Mouse (Mus musculus): ENCODE data around the gene Cldn10. TPM values are rescaled to one million over a fixed set of nuclear protein-coding genes. Genes with fewer than 3 reads are reported as not detected.

Gene Cldn10
- polyA plus RNA-seq, 1 experiment from 2014 or later: 8.4 TPM

DNA sequence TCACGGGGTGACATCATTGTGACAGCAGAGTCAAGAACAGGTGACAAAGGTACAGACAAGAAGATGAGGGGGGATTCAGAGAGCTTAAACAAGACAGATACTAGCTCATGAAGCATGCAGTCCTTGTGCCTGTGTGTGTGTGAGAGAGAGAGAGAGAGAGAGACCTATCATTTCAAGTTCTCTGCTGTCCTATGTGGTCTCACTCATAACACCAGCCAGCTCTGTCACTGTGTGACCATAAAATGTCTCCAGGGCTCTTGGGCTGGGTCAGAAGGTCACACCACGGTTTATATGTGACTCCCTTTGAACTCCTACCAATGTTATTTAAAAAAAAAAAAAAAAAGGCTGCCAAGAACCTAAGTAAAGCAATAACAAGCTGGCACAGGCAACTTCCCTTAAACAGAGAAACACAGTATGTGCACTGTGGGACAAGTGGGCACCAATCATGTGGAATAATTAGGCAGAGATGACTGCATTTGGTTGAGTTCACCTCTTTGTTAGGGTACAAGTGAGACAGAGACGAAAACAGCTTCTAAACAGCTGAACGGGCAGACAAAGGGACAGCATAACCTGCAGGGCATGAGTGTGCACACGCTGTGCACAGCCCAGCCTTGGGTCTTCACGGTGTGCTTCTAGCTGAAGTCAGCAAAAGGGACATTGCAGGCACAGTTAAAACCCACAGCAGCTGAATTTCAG is 116.3 kb downstream of the Cldn10 start:
- H3K27ac ChIP-seq (replicated peaks): no peak overlapping the region
- no peaks in the 10 kb centered on the region for H3K27me3 ChIP-seq (ENCODE audit: control insufficient read depth, insufficient read depth, low read length)
- no peak overlapping the region for H3K9ac ChIP-seq (ENCODE audit: low read length)
- no peaks in the 10 kb centered on the region for H3K4me1 ChIP-seq (replicated peaks; ENCODE audit: control insufficient read depth, insufficient read depth)
- TF ChIP-seq EP300 (optimal IDR thresholded peaks at IDR 0.05) (no peak), CTCF (IDR thresholded peaks at IDR 0.05; ENCODE audit: low read depth) (no peak)
- ATAC-seq (ENCODE audit: low FRiP score, low TSS enrichment) (no peak), DNase-seq (ENCODE audit: low spot score) (no peak)
- no peaks in the 10 kb centered on the region for H3K9me3 ChIP-seq (ENCODE audit: control insufficient read depth, low read length)
- H3K4me3 ChIP-seq (ENCODE audit: low read depth, low read length): no peak overlapping the region
- WGBS: 63% methylated on average over 6 of the region's 6 CpGs
- no peak overlapping the region for H3K4me2 ChIP-seq (replicated peaks; ENCODE audit: low read depth)
- H3K36me3 ChIP-seq (ENCODE audit: control insufficient read depth, insufficient read depth, low read length): no peaks in the 10 kb centered on the region

DNA sequence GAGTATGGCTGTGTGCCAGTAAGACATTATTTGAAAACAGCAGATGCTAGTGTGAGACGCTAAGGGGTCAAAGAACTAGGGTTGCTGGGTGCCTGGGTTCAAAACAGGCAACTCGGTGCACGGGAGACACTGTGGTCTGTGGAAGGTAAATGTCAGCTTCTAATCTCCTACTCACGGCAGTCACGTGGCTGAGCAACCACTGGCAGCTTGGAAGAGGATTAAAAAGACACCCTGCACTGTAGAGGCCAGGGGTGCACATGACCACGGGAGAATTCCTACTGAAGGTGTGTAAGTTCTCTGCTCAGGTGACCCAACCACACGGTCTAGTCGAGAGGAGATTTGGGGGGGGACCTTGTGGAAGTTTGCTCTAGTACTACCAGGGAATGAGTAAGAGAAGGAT is 119.9 kb downstream of the Cldn10 start:
- Histone ChIP-seq H3K9me3 (ENCODE audit: control insufficient read depth, low read length) (no peaks in the 10 kb centered on the region), H3K4me1 (replicated peaks; ENCODE audit: control insufficient read depth, insufficient read depth) (no peaks in the 10 kb centered on the region), H3K9ac (ENCODE audit: low read length) (no peak overlapping the region), H3K36me3 (ENCODE audit: control insufficient read depth, insufficient read depth, low read length) (no peaks in the 10 kb centered on the region), H3K27me3 (ENCODE audit: control insufficient read depth, insufficient read depth, low read length) (no peaks in the 10 kb centered on the region), H3K4me2 (replicated peaks; ENCODE audit: low read depth) (no peak overlapping the region), H3K4me3 (ENCODE audit: low read depth, low read length) (no peak overlapping the region), H3K27ac (replicated peaks) (no peak overlapping the region)
- DNase-seq (ENCODE audit: low spot score) (no peak), ATAC-seq (ENCODE audit: low FRiP score, low TSS enrichment) (no peak)
- TF ChIP-seq EP300 (optimal IDR thresholded peaks at IDR 0.05) (no peak), CTCF (IDR thresholded peaks at IDR 0.05; ENCODE audit: low read depth) (no peak)
- WGBS: 55% methylated on average over 8 of the region's 8 CpGs

DNA sequence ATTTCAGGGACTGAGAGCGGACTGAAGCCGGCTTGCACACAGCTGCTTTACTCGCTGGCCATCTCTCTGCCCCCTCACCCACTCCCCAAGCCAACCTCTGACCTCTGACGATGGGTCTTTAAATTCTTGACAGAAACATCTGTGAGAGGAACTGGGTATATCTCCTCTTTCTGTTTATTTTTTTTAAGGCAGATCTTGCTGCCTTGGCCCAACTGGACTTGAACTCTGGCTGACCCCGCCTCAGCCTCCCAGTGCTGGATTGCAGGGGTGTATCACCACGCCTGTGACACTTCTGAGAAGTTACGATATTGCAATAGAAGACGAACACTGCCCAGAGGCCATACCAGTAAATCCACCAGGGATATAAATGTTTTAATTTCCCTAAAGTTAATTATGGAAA is 122.2 kb downstream of the Cldn10 start:
- Histone ChIP-seq H3K4me2 (replicated peaks; ENCODE audit: low read depth) (no peak overlapping the region), H3K36me3 (ENCODE audit: control insufficient read depth, insufficient read depth, low read length) (no peaks in the 10 kb centered on the region), H3K4me1 (replicated peaks; ENCODE audit: control insufficient read depth, insufficient read depth) (no peaks in the 10 kb centered on the region), H3K9me3 (ENCODE audit: control insufficient read depth, low read length) (no peaks in the 10 kb centered on the region), H3K27ac (replicated peaks) (0 out of 2 replicates have a peak overlapping the region, but pooled peaks have one; percentile 74), H3K9ac (ENCODE audit: low read length) (no peak overlapping the region), H3K27me3 (ENCODE audit: control insufficient read depth, insufficient read depth, low read length) (no peaks in the 10 kb centered on the region), H3K4me3 (ENCODE audit: low read depth, low read length) (no peak overlapping the region)
- peak; percentile 28; the same call in 1 of the 2 replicates for ATAC-seq (ENCODE audit: low FRiP score, low TSS enrichment)
- 49% methylated on average over 8 of the region's 8 CpGs for WGBS
- DNase-seq (ENCODE audit: low spot score): no peak
- no peak for TF ChIP-seq EP300 (optimal IDR thresholded peaks at IDR 0.05)
- TF ChIP-seq CTCF (IDR thresholded peaks at IDR 0.05; ENCODE audit: low read depth): no peak

DNA sequence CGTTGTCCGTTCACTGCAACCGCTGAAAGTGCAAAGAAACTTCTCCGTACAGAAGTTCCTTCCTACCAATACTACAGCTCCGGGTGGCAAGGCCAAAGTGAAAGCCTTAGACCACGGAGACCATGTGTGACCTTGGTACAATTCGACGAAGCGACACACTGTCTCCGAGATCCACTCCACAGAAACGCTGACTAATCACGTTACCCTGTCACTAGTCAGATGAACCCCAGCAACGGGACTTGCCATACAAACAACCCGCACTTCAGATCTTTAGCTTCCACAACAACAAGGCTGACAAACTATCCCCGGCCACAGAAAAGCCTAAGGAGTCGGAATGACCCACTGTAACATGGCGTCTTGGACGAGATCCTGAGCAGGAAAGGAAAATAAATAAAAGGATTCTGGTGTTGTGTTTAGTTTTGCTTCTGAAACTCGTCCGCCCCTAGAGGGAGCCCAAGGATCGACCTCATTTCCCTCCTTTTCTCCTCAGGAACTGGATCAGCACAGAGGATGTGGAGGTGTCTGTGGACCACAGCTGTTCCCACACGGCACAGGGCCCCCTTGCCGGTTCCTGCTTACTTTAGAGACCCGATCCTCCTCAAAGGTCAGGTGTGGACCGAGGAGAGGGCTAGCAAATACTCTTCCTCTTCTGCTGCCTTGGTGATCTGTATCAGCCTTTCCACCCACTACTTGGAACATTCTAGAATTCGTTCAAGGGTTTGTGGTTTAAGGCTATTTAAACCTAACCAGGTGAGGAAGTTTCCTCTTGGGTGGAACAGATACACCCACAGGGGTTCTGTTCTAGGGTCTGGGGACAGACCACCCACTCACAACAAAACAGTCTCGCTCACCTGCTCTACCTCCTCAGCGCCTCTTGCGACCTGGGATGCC is 122.9 kb downstream of the Cldn10 start:
- Histone ChIP-seq H3K9me3 (ENCODE audit: control insufficient read depth, low read length) (no peaks in the 10 kb centered on the region), H3K27ac (replicated peaks) (peak overlapping the region; percentile 74; the same call in 1 of the 2 replicates), H3K4me1 (replicated peaks; ENCODE audit: control insufficient read depth, insufficient read depth) (no peaks in the 10 kb centered on the region), H3K27me3 (ENCODE audit: control insufficient read depth, insufficient read depth, low read length) (no peaks in the 10 kb centered on the region), H3K36me3 (ENCODE audit: control insufficient read depth, insufficient read depth, low read length) (no peaks in the 10 kb centered on the region), H3K4me3 (ENCODE audit: low read depth, low read length) (no peak overlapping the region; the same call in 1 of the 2 replicates), H3K4me2 (replicated peaks; ENCODE audit: low read depth) (peak overlapping the region; percentile 35; the same call in 1 of the 2 replicates), H3K9ac (ENCODE audit: low read length) (no peak overlapping the region; the same call in 1 of the 2 replicates)
- TF ChIP-seq EP300 (optimal IDR thresholded peaks at IDR 0.05): no peak
- TF ChIP-seq CTCF (IDR thresholded peaks at IDR 0.05; ENCODE audit: low read depth): peak; percentile 87
- WGBS: 50% methylated on average over 29 of the region's 29 CpGs
- peak; percentile 70 for ATAC-seq (ENCODE audit: low FRiP score, low TSS enrichment)
- peak; percentile 81 for DNase-seq (ENCODE audit: low spot score)

DNA sequence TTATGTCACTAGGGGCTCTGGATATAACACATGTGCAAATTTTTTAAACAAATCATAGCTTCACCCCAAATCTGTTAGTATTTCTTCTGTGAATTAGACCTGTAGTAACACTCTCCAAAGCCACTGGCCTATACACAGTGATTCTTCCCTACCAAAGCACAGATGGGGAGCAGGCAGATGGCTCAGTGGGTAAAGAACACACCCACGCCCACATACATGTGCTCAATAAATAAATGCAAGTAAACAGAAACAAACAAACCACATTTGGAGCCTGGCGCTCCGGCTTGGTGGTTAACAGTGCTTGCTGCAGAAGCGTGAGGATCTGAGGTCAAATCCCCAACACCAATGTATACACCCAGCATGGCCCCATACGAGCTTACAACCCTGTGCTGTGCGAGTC is 123.8 kb downstream of the Cldn10 start:
- H3K4me2 ChIP-seq (replicated peaks; ENCODE audit: low read depth): no peak overlapping the region
- 86% methylated on average over 6 of the region's 6 CpGs for WGBS
- no peak overlapping the region for H3K4me3 ChIP-seq (ENCODE audit: low read depth, low read length)
- no peak overlapping the region for H3K27ac ChIP-seq (replicated peaks)
- no peaks in the 10 kb centered on the region for H3K4me1 ChIP-seq (replicated peaks; ENCODE audit: control insufficient read depth, insufficient read depth)
- no peak overlapping the region for H3K9ac ChIP-seq (ENCODE audit: low read length)
- H3K36me3 ChIP-seq (ENCODE audit: control insufficient read depth, insufficient read depth, low read length): no peaks in the 10 kb centered on the region
- H3K27me3 ChIP-seq (ENCODE audit: control insufficient read depth, insufficient read depth, low read length): no peaks in the 10 kb centered on the region
- DNase-seq (ENCODE audit: low spot score) (no peak), ATAC-seq (ENCODE audit: low FRiP score, low TSS enrichment) (no peak)
- TF ChIP-seq EP300 (optimal IDR thresholded peaks at IDR 0.05) (no peak), CTCF (IDR thresholded peaks at IDR 0.05; ENCODE audit: low read depth) (no peak)
- H3K9me3 ChIP-seq (ENCODE audit: control insufficient read depth, low read length): no peaks in the 10 kb centered on the region

All from stomach, postnatal 0 days (tissue).